Mouse (Mus musculus) bone marrow macrophage, adult 2 months (primary cell): ENCODE results near the gene Fgf12.

Experiments used
- CTCF ChIP-seq: IDR thresholded peaks from 2 replicates; pipeline ENCODE4 v1.5.1; 2012; ENCODE audit warnings: low read depth, mild to moderate bottlenecking, low read length, moderate library complexity
- POLR2A ChIP-seq: IDR thresholded peaks from 2 replicates; pipeline ENCODE4 v1.6.1; 2012; ENCODE audit warnings: mild to moderate bottlenecking, low read depth, low read length, borderline replicate concordance

DNA sequence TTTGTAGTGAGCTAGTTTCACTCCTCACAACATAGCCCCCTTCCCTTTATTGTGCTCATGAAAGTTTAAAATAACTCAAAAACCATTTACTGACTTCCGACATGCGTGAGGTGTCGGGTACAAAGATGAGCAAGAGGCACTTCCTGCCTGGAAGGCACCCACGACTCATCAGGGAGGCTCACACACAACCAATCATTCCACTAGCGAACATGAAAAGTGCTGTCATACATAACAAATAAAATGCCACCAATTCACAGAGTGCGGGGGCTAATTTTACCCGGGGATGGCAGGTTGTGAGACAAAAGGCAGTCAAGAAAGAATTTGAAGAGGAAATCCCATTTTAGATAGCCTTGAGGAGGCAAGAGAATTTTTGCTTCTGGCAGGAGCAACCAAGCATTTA, 344.6 kb downstream of the Fgf12 start:
- no peak for TF ChIP-seq POLR2A
- TF ChIP-seq CTCF = no peak
